Mouse (Mus musculus): Measurements from ENCODE around the gene Zfp523.

Gene Zfp523

DNA sequence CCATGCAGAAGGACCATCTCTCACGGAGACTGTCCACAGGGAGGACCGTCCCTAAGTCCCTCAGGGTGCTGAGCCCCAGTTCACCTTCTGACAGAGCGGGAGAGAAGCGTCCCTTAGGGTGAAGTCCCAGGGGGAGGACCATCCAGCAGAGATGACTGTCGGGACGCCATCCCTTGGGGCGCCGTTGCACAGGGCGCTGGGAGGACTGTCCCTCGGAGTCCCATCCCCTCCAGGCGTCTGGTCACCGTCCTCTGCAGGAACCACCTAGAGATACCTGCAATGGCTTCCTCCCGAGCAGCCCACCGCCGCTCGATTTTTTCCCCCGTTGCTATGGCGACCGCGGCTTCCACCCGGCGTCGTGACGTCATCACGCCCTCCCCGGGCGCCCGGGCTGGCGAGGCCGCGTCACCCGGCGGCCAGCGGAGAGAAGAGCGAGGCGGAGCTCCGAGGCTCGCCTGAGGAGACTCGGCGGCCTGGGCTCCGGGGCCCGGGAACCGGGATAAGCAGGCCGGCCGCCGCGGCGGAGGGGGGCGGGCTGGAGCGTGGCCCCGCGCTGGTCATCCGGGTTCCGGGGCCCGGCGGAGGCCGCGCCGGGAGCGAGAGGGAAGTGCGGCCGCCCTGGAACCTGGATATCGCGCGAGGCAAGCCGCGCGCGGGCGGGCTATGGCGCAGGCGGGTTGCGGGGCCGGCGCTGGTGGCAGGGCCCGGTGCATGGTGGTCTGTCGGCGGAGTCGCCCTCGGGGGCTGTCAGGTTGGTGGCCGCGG, at the start of gene Zfp523:
TSS of gene Zfp523 (plus strand) at position 355 of the 765 bp plus-strand sequence.
- in situ Hi-C loops (cut with MboI, MseI): no loop called here

- in situ Hi-C loops (cut with MboI, MseI): loop anchor here in 1 of 2 experiments (5.0 kb wide), 1 partner anchor 47 kb away; the partner anchor contains the start of gene Tcp11
Observed at GRCm38 (mm10) chr17:28129796-28130195, 47.1 kb upstream of the Zfp523 start.

DNA sequence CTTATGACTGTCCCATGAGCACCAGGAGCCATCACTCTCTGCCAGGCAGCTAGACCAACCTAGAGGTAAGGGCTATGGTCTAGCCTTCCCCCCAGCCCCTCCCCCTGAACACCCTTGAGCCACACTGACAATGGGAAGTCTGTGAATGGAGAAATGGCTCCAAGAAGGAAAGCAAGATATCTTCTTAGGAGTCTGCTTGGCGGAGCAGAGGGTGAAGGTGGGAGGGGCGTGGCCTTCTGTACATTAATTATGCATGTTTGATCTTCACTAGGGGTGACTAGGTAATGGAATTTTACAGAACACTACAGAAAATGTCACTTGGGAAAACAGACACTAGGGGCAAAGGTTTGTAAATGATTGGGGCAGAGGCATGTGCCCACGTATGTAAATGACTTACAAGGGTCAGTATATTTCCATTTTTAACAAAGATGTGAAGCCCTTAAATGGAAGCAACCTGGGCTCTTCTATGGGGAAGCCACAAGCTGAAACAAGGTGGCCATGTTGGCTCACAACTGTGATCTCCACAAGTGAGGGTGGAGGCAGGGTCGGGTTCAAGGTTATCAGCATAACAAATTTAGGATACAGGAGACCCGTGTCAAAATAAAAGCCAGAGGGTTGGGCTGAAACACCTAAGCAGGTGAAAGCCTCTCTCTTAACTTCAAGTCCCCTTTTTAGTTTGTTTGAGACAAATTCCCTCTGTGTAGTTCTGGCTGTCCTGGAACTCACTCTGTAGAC, 46.4 kb upstream of the Zfp523 start:
- in situ Hi-C loops (cut with MboI, MseI): loop anchor here in 1 of 2 experiments (5.0 kb wide), 1 partner anchor 48 kb away; the partner anchor contains the start of gene Tcp11

- in situ Hi-C loops (cut with MboI, MseI): loop anchor here in 1 of 2 experiments (5.0 kb wide), 1 partner anchor 49 kb away; the partner anchor contains the start of gene Tcp11
Observed at GRCm38 (mm10) chr17:28131156-28131555, 45.8 kb upstream of the Zfp523 start.

DNA sequence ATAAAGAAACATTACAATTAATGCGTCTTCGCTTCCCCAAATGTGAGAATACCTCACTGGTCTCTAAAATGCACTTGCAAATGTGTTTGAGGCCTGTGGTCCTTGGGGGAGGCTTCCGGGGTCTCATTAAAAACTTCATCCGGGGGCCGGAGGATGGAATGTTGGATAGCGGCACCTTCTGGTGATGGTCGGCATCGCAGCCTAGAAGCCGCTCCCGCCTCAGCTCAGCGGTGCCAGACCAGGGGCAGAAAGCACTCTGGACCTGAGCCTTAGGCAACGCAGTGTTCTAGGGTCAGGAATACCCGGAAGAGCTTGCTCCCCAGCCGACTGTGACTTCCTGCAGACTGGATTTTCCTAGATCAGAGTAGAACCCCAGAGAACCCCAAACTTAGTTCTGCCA, 43.7 kb upstream of the Zfp523 start:
- in situ Hi-C loops (cut with MboI, MseI): loop anchor here in 1 of 2 experiments (5.0 kb wide), 1 partner anchor 51 kb away; the partner anchor contains the start of gene Tcp11

- in situ Hi-C loops (cut with MboI, MseI): no loop called here
Observed at GRCm38 (mm10) chr17:28135496-28135895, 41.4 kb upstream of the Zfp523 start.

GRCm38 (mm10) chr17:28136266-28136665, 40.7 kb upstream of the Zfp523 start:
- in situ Hi-C loops (cut with MboI, MseI): no loop called here

- in situ Hi-C loops (cut with MboI, MseI): no loop called here
Observed at GRCm38 (mm10) chr17:28138013-28138412, 38.9 kb upstream of the Zfp523 start.

GRCm38 (mm10) chr17:28138685-28139084, 38.2 kb upstream of the Zfp523 start:
- in situ Hi-C loops (cut with MboI, MseI): no loop called here

DNA sequence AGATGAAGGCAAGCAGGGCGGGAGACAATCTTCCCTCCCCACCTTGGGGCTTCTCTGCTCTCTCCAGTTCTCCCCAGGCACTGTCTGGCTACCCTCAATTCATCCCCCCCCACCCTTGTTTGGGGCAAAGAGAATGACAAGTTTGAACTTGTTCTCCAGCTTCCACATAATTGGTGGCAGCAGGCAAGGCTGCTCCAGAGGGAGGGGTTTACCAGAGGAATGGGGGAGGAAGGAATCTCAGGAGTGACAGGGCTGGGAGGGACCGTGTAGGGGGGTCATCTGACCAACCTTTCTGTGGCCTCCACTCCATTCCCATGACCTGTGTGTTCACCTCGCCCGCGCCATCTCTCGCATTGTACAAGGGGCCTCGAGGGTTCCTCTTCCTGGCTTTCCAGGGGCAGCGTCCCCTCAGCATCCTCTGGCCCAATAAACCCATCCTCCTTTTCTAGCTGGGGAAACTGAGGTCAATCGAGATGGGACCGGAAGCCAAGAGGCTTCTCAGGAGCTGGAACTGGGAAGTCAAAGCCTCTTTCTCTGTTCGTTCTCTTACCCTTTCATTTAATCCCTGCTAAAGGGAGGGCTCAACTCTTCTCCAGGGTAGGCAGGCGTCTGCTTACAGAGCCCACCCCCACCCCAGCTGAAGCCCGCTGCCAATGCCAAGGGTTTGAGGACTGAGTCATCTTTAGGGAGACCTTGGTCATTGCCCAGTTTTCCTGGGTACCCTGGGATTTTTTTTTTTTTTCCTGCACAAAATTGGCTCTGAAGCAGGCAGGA, 36.3 kb upstream of the Zfp523 start:
- in situ Hi-C loops (cut with MboI, MseI): no loop called here

GRCm38 (mm10) chr17:28141205-28141650, 35.7 kb upstream of the Zfp523 start:
- in situ Hi-C loops (cut with MboI, MseI): no loop called here

- in situ Hi-C loops (cut with MboI, MseI): no loop called here
Observed at GRCm38 (mm10) chr17:28141771-28142699, 34.9 kb upstream of the Zfp523 start, which contains the start of gene Scube3. Gene Scube3 (plus strand): TSS chr17:28142141.

- in situ Hi-C loops (cut with MboI, MseI): no loop called here
Observed at GRCm38 (mm10) chr17:28142700-28143610, 34.0 kb upstream of the Zfp523 start.

GRCm38 (mm10) chr17:28143751-28144150, 33.2 kb upstream of the Zfp523 start:
- in situ Hi-C loops (cut with MboI, MseI): no loop called here

DNA sequence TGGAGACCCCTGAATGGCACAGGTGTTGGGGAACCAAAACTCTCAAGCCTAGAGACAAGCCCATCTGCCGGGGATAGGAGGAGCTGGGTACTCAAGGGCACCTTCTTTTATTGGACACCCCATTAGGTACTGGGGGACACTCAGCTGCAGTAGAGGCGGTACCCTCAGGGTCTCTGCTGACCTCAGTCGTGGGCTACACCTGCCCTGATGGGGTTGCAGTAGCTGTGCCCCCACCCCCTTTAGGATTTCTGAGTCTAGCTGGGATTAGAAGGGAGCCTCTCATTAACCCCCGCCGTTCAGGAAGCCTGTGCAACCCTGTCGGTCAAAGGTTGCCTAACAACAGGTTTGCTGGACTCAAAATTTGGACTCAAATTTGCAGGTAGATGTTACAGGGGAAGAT, 32.7 kb upstream of the Zfp523 start:
- in situ Hi-C loops (cut with MboI, MseI): no loop called here

DNA sequence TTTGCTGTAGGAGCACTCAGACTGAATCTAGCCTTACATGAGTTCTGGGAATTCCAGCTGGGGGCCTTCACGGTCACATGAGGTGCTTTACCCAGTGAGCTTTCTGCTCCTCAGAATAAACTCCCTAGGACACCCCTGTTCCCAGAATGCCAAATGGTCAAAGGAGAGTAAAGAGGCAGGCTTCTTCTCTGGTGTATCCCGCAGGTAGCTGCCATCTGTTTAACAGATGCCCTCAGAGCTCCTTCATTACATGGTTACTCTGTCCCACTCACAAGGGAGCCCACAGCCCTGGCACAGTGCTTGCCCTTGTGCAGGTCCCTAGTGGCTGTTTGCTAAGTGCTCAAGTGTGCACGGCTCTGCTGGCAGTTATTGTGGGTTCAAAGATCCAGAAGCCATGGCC, 28.6 kb upstream of the Zfp523 start:
- in situ Hi-C loops (cut with MboI, MseI): no loop called here

DNA sequence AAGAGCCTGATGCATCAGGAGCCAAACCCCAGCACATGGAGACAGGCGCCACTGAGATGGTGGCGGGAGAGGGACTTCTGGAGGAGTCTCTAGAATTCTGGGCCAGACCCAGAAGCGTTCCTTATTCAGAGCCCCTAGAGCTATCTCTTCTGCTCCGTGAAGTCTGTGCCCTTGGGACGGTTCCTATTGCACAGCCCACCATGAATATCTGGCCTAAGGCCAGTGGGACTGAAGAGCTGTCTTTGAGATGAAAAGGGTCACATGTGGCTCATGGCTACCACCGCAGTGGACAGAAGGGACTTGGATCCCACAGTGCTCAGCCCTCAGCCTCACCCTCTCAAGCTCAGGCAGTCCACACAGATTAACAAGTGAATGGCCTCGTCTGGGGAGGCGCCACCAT, 27.2 kb upstream of the Zfp523 start:
- in situ Hi-C loops (cut with MboI, MseI): no loop called here

DNA sequence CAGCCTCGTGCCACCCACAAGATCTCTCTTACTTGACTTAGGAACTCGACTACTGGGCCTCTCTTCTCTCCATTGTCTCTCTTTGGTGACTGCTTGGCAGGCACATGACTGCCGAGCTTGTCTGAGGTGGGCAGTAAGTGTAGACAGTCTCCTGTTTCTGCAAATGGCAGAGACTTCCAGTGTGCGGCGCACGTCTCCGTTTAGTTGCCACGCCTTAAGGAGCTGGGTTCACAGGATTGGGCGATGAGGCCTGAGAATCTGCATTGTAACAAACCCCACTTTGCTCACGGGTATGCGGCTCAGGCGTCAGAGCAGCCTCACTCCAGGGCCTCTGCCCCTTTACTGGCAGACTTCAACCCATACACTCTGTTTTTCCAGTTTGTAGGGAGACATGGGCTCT, 26.5 kb upstream of the Zfp523 start:
- in situ Hi-C loops (cut with MboI, MseI): no loop called here

DNA sequence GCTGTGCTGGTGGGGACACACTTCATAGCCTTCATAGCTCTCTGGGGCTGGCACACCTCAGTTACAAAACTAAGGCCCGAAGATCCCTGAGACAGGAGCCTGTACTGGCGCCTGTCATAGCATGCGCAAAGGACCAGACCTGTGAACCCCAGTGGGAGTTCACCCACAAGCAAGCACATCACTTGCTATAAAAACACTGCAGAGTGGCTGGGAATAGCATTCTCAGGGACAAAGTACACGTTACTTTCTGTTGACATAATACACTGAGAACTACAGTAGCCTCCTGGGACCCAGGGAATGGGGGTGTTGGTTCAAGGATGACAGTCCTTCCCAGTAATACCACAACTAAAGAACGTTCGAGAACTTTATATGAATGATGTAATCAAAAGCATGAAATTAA, 23.8 kb upstream of the Zfp523 start:
- in situ Hi-C loops (cut with MboI, MseI): no loop called here

Data from T-helper 17 cell (primary cell).